Mouse (Mus musculus) erythroblast, embryonic 14.5 days (primary cell): ENCODE measurements around the gene Adh6b. TPM values are rescaled to one million over a fixed set of nuclear protein-coding genes. Genes with fewer than 3 reads are reported as not detected.
"Not testable (repeated sequence)": the region's sequence is repeated elsewhere in the genome, so short reads cannot be mapped to it uniquely, and the experiment has no call there.

ENCODE experiments used
- H3K27me3 ChIP-seq: 2 replicates; pipeline ENCODE4 v1.6.1; 2012; ENCODE audit warnings: inconsistent platforms; ENCODE audit not compliant: control insufficient read depth
- H3K36me3 ChIP-seq: 2 replicates; pipeline ENCODE4 v1.6.1; 2012; ENCODE audit warnings: mild to moderate bottlenecking, inconsistent platforms; ENCODE audit not compliant: control insufficient read depth
- H3K4me1 ChIP-seq: 2 replicates; pipeline ENCODE4 v1.6.1; 2012; ENCODE audit warnings: inconsistent platforms; ENCODE audit not compliant: control insufficient read depth
- H3K4me3 ChIP-seq: replicated peaks from 2 replicates; pipeline ENCODE3; 2012; ENCODE audit warnings: moderate library complexity, mild to moderate bottlenecking, inconsistent platforms
- H3K9me3 ChIP-seq: 2 replicates; pipeline ENCODE4 v1.6.1; 2012; ENCODE audit warnings: low read length, inconsistent platforms, mixed read lengths; ENCODE audit not compliant: control insufficient read depth
- GATA1 ChIP-seq: IDR thresholded peaks from 2 replicates; pipeline ENCODE4 v1.6.1; 2012; ENCODE audit warnings: low read length, inconsistent platforms, mixed read lengths
- TAL1 ChIP-seq: IDR thresholded peaks from 3 replicates; pipeline ENCODE4 v1.6.1; 2012; ENCODE audit warnings: low read length, inconsistent platforms, mixed read lengths
- polyA plus RNA-seq: library from polyadenylated mRNA; stranded (reverse); fragments of >175 nt; gene quantifications from 2 replicates; pipeline ENCODE4 v1.2.3, GENCODE M21; 2012

Gene Adh6b
- polyA plus RNA-seq, 1 experiment = not detected

DNA sequence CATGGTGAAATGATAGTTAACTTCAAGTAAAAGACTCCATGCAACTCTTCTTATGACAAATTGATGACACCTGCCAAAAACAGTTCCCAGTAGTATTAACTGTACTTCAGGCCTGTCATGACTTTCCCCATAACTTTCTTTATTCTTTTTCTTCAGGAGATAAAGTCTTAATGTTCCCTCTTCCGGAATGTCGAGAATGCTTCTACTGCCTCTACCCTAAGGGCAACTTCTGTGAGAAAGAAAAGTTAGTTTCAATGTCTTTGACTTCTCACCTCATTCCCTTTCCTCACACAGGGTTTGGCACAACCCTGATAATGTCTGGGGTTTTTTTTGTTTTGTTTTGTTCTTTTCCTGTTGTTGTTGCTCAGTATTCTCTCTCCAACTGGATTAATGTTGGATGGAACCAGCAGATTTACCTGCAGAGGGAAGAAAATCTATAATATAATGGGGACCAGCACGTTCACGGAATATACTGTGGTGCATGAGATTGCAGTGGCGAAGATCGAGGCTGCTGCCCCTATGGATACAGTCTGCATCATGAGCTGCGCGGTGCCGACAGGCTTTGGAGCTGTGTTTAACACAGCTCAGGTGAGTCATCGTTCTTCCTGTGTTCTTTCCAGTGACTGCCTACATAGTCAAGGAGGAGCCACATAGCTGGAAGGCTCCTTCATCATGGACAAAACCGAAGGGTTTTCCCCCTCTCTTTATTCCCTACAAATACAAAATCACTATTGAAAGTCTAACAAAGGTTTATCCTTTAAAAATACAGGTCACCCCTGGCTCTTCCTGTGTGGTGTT lies 10.6 kb downstream of the Adh6b start:
- H3K36me3 ChIP-seq = no peaks in the 10 kb centered on the region
- no peaks in the 10 kb centered on the region for H3K4me1 ChIP-seq
- H3K9me3 ChIP-seq = no peaks in the 10 kb centered on the region
- no peaks in the 10 kb centered on the region for H3K27me3 ChIP-seq
- TF ChIP-seq GATA1 (no peak), TAL1 (no peak)
- H3K4me3 ChIP-seq = no peak overlapping the region

DNA sequence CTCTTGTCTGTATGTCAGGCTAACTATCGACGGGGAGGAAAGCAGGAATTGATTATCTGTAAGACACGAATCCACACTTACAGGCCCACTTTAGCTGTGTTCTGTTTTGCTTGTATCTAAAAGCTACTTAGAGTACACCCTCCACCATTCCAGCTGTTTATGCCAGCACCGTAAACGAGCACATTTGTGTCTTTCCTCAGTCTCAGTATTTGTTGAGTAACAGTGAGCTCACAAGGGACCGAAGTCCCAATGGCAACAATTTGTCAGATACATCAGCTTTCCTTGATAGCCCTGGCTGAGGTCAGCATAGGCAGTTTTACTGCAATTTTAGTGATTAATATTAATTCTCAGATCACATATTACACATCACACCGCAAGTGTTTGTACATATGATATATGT lies 17.3 kb downstream of the Adh6b start:
- Histone ChIP-seq H3K4me3 (no peak overlapping the region), H3K9me3 (no peaks in the 10 kb centered on the region), H3K27me3 (no peaks in the 10 kb centered on the region), H3K4me1 (no peaks in the 10 kb centered on the region), H3K36me3 (no peaks in the 10 kb centered on the region)
- TF ChIP-seq TAL1 (no peak), GATA1 (no peak)

DNA sequence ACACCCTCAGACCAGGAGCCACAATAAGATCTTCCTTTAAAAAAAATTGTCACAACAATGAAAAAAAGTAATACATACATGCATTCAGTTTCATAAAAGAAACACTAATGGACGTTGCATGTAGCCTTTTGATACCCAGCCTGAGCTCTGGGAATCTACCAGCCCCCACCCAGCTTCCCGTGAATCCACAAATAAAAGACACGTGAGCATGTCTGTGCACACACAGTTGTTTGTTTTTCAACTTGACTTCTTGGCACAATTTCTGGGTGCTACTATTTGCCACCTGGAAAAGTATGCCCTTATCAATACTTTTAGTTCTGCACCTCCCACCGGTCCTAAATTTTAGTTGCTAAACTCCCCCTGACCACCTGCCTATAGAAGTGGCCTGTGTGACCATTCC lies 19.1 kb downstream of the Adh6b start:
- TF ChIP-seq TAL1 (no peak), GATA1 (no peak)
- H3K9me3 ChIP-seq = no peaks in the 10 kb centered on the region
- no peaks in the 10 kb centered on the region for H3K27me3 ChIP-seq
- H3K36me3 ChIP-seq = no peaks in the 10 kb centered on the region
- no peak overlapping the region for H3K4me3 ChIP-seq
- H3K4me1 ChIP-seq = no peaks in the 10 kb centered on the region

DNA sequence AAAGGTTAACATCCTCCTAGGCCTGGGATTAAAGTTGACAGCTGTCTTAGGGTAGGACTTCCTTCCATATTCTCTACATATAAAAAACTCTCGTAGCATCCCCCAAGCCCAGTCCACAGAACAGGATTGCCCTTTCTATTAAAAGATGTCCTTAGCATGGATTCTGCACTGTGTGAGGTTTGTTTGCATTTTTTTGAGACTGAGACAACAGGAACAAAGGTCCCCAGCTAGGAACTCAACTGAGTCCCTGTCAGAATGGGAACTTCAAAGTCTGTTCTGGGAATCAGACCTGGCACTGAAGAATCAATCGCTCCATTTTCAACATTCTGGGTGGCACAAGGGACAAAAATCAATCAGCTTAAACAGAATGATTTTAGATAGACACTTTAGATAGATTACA lies 21.3 kb downstream of the Adh6b start:
- Histone ChIP-seq H3K4me3 (no peak overlapping the region), H3K4me1 (no peaks in the 10 kb centered on the region), H3K27me3 (no peaks in the 10 kb centered on the region), H3K9me3 (no peaks in the 10 kb centered on the region), H3K36me3 (no peaks in the 10 kb centered on the region)
- TF ChIP-seq GATA1 = no peak
- TF ChIP-seq TAL1 = no peak

DNA sequence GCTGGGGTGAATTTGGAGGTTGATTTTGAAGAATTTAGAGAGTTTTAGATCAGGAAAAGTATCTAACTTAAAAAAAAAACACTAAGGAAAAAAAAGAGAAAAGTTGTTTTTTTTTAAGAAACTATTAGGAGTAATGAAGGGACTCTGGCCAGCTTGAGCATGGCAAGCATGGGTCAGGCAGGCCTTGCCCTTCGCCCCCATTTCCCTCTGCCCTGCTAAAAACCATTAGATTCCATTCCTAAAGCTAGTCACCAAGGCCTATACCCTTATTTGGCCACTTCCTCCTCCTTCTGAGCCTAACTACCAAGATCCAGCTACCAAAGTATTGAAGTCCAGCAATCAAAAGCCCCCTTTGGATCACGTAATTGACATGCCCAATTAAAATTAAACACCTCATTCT lies 24.6 kb downstream of the Adh6b start:
- no peaks in the 10 kb centered on the region for H3K4me1 ChIP-seq
- no peak overlapping the region for H3K4me3 ChIP-seq
- H3K27me3 ChIP-seq = no peaks in the 10 kb centered on the region
- no peaks in the 10 kb centered on the region for H3K9me3 ChIP-seq
- TF ChIP-seq TAL1 (no peak), GATA1 (no peak)
- no peaks in the 10 kb centered on the region for H3K36me3 ChIP-seq

DNA sequence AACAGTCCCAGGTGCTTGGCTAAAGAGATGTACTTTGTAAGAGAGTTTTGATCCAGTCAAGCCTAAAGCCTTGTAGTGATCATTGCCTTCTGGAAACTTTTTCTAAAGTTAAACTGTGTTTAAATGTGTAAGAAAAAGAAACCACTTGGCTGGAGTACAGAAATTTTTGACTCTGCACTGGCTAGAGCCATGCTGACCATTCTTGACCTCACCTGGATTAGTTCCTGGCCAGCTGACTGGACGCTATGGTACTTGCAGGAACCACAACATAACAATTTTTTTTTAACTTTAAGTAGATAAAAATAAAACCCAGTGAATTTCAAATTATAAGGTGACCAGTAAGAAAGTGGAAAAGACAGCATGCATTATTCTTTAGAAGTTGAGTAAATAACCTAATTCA lies 28.0 kb downstream of the Adh6b start:
- no peak for TF ChIP-seq TAL1
- no peak for TF ChIP-seq GATA1
- no peaks in the 10 kb centered on the region for H3K9me3 ChIP-seq
- no peaks in the 10 kb centered on the region for H3K27me3 ChIP-seq
- no peak overlapping the region for H3K4me3 ChIP-seq
- H3K4me1 ChIP-seq = no peaks in the 10 kb centered on the region
- no peaks in the 10 kb centered on the region for H3K36me3 ChIP-seq

DNA sequence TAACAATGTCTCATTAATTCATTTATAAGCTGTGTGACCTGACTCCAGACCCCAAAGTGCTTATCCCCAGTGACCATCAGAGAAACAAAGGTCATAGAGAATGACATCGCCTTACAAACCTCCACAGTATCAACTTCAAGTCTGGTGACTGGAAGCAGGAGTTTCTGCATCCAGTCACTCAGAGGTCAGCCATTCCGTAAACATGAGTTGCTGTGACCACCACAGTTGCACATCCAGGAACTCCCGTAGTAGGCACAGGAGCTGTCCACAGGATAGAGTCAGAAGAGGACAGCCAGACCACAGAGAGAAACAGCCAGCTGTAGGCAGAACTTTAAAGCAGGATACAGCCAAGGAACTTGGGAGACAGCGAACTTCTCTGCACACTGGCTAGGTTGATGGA lies 28.7 kb downstream of the Adh6b start:
- H3K9me3 ChIP-seq, H3K4me3 ChIP-seq, H3K4me1 ChIP-seq, H3K36me3 ChIP-seq, H3K27me3 ChIP-seq: not testable (repeated sequence)

DNA sequence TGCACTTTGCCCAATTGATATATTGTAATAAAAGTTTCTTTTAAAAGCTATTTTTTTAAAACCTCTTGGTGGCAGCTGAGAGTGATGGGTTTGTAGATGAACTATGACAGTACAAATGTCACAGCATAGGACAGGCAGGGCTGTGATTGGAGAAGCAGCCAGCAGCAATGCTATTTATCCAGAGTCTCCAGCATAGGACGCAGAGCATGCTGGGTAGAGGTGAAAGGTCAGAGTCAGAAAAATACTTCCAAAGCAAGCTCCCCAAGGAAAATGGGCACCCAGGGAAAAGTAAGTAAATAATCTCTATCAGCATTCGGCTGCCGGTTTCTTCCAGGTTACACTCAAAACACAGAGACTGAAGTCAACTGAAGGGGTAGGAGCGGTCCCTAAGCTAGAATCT lies 32.3 kb downstream of the Adh6b start:
- Histone ChIP-seq H3K4me1 (no peaks in the 10 kb centered on the region), H3K36me3 (no peaks in the 10 kb centered on the region), H3K27me3 (no peaks in the 10 kb centered on the region), H3K4me3 (no peak overlapping the region), H3K9me3 (no peaks in the 10 kb centered on the region)
- TF ChIP-seq TAL1 (no peak), GATA1 (no peak)

DNA sequence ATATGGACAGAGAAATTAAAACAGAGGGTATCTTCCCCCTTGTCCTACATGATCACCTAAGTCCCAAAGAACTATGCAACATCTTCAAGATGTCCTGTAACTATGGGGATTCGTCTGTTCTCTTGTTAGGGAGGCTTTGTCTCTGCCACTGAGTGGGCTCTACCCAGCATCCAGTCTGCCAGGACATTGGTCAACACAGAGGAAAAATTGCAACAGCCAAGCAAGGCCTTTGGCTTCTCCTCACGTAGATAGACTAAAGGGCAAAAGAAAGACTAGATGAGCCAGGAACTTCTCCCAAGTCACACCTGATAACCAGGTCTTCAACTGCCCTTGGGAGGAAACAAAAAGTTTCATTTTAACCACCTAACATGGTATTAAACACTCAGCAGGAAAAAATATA lies 33.6 kb downstream of the Adh6b start:
- H3K4me3 ChIP-seq = no peak overlapping the region
- TF ChIP-seq GATA1 = no peak
- no peak for TF ChIP-seq TAL1
- no peaks in the 10 kb centered on the region for H3K27me3 ChIP-seq
- H3K9me3 ChIP-seq = no peaks in the 10 kb centered on the region
- H3K4me1 ChIP-seq = no peaks in the 10 kb centered on the region
- H3K36me3 ChIP-seq = no peaks in the 10 kb centered on the region

DNA sequence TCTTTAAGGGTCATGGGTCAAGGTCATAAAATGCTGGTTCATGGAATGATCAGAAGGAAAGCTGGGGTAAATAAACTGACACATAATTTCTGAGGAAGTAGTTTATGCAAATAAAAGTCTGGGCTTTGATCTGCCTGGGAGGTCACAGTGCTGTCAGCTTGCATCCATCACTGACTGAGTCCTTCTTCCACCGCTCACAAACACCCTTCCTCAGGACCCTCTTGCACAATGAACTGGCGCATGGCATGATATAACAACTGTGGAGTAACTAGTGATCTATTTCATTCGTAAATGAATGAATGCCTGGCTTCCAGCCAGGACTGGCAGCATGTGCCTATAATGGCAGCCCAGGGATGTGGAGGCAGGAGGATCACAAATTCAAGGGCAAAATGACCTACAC lies 39.6 kb downstream of the Adh6b start:
- no peak for TF ChIP-seq TAL1
- TF ChIP-seq GATA1 = no peak
- no peaks in the 10 kb centered on the region for H3K9me3 ChIP-seq
- no peaks in the 10 kb centered on the region for H3K4me1 ChIP-seq
- no peaks in the 10 kb centered on the region for H3K27me3 ChIP-seq
- H3K36me3 ChIP-seq = no peaks in the 10 kb centered on the region
- H3K4me3 ChIP-seq = no peak overlapping the region
